Mouse (Mus musculus) gastrocnemius, adult 8-10 months (tissue): ENCODE data around the gene Gemin7. TPM values are rescaled to one million over a fixed set of nuclear protein-coding genes. Genes with fewer than 3 reads are reported as not detected.

ENCODE experiments used
- DNase-seq, 2 experiments: peaks; one replicate each; pipeline ENCODE4 v3.0.0; 2022; ENCODE audit warnings: low spot score in 2 of 2
- total RNA-seq, 4 experiments: library from RNA; stranded (reverse); gene quantifications; 2 replicates each; pipeline ENCODE4 v1.2.4; 2022

Gene Gemin7
- total RNA-seq, 4 experiments from 2014 or later = 78.5 to 108 (median 99.3) TPM

DNA sequence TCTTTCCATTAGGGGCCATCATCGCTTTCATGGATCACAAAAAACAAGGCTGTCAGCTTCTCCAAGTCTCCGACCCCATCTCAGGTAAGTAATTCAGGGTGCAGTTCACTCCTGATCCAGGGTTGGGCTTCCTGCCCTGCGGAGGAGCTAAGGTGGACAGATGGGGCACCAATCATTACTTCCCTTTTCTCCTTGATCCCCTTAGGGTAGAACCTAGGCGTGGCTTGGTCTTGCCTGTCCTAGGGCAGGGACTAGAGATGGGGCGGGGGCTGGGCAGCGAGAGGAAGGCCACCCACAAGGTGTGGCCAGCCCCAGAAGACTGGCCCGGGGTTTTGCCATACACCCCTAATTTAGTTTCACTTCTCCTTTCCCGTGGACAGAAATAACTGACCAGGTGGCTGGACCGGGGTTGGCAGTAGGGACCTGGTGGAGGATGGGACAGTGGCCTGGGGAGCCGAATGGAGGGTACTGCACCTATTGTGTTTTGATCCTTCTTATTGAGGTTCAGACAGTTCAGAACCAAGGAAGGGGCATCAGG, 551 bp upstream of the Gemin7 start:
- DNase-seq = no peak

DNA sequence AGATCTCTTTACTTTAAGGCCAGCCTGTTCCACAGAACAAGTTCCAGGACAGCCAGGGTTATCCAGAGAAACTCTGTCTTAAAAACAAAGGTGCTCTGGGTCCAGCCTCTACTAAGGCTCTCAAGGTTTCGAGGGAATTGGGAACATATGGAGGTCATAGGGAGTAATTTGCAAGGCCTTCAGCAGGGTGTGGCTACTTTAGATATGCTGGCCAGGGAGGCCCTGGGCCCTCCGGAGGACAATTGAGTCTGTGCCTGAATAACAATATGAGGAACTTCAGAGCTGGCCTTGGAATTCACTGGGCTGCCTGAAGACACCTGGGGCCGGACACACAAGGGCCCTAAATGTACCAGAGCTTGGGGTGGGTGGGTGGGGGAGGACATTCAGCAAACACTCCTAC, 1.8 kb downstream of the Gemin7 start:
- DNase-seq = no peak

DNA sequence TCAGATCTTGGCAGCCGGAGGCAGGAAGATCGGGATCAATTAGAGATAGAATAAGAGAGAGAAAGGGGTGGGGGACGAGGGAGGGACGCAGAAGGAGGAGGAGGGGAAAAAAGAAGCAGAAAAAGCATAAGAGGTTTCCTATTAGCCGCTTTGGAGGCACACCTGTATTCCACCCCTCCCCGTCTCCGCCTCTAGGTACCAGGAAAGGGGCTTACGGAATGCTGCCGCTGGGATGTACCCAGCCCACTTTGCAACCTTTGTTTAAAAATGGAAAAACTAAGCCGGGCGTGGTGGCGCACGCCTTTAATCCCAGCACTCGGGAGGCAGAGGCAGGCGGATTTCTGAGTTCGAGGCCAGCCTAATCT, 3.6 kb downstream of the Gemin7 start:
- DNase-seq = no peak

DNA sequence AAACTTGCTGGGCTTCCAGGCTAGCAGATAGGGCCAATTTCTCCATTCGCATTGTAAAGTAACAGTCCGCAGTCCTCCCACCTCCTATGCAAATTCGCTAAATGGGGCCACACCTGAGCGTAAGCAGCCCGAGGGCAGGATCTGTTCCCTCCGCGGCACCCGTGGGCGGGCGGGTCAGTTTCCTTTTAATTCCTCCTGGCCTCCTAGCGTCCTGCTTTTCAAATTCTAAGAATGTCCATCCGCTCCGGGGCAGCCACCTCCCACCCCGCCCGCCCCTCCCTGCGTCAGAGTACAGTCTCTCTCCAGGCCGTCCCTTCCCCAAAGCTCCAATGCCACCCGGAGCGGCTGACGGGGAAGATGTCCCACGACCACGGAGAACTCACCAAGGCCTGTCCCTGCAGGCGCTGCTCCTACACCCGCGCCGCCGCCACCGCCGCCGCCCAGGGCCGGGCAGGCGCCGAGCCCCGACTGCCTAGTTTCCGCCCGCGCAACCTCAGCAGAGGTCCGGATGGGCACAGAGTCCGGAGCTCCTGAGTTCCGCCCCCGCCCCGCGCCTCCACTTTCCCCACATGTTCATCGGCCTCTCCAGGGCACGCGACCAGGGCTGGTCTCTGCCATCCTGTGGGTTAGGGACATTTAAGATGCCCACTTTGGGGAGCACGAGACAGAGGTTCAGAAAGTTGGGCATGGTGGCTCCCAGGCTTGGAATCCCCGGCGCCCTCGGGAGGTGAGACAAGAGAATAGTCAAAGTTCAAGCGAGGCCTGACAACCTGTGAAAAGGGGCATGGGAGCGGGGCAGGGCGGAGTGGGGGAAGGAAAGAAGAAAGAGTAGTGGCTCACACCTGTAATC, 4.2 kb downstream of the Gemin7 start:
- peak; percentile 64 to 70 for DNase-seq

DNA sequence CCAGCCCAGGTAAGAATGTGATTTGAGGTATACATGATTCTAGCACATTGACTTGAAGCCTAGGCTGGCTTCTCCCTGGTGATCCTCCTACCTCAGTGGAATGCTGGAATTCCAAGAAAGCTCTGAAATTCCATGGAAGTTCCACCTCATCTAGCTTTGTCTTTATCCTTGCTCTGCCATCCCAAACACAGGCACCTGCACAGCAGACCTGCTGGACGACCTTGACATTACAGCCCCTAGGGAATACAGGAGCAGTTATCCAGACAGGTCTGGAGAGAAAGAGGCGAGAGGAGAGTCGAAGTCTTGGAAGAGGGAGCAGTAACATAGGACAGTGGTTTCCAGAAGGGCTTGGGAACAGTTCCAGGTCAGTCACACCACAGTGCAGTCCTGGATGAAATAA, 7.7 kb downstream of the Gemin7 start:
- DNase-seq = no peak

DNA sequence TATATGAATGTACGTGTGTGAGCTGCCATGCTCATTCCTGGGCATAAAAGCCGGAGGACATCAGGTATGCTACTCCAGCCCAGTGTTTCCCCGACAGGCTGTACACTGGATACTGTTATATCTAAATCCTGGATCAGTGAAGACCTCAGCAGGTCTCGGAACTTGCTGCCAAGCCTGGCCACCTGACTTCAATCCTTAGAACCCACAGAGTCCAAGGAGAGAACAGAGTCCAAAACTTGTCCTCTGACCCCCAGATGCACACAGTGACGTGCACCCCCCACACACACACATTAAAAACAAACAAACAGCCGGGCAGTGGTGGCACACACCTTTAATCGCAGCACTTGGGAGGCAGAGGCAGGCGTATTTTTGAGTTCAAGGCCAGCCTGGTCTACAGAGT, 10.0 kb downstream of the Gemin7 start:
- DNase-seq = no peak

DNA sequence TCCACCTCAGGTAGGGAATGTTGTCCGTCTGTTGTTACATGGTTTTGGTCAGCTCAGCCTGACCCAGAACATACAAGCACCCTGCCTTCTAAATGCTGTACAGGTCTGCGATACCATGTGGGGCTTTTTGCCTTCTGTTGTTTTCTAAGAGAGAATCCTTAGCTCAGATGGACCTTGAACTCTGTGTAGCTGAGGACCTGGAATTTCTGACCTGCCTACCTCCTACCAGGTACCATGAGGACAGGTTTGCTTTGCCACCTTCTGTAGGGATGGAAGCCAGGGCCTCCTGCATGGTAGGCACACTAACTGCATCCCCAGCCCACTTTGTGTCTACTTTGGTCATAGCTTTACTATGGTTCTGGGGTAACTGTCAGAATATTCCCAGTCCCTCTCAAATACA, 11.6 kb downstream of the Gemin7 start:
- DNase-seq = no peak

DNA sequence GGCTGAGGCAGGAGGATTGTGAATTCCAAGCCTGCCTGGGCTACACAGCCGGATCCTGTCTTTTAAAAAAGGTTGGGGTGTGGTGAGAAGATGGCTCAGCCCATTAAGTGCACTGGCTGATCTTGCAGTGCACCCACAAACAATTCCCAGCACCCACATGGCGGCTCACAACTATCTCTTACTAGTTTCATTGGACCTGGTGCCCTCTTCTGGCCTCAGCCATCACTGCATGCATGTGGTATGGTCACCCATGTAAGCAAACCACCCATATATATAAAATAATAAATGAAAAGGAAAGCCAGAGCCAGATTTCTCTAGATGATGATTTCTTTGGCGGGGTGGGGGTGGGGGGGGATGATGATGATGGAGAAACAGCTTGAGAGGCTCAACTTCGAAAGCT, 12.9 kb downstream of the Gemin7 start:
- no peak for DNase-seq

DNA sequence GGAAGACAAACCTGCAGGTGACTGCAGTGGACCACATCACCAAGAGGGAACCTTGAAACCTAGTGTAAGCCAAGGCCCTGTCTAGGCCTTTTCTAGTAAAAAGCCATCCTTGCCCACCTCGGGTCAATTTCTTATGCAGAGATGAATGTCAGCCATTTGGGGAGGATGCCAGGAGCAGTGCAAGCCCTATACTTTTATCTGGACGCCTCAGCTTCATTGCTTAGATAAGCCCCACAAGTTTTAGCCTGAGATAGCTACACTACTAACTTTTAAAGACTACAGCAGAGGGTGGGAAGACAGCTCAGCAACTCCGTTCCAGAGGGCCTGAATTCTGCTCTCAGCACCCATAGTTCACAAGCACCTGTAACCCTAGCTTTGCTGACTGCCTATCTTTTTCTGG, 13.5 kb downstream of the Gemin7 start:
- no peak for DNase-seq

DNA sequence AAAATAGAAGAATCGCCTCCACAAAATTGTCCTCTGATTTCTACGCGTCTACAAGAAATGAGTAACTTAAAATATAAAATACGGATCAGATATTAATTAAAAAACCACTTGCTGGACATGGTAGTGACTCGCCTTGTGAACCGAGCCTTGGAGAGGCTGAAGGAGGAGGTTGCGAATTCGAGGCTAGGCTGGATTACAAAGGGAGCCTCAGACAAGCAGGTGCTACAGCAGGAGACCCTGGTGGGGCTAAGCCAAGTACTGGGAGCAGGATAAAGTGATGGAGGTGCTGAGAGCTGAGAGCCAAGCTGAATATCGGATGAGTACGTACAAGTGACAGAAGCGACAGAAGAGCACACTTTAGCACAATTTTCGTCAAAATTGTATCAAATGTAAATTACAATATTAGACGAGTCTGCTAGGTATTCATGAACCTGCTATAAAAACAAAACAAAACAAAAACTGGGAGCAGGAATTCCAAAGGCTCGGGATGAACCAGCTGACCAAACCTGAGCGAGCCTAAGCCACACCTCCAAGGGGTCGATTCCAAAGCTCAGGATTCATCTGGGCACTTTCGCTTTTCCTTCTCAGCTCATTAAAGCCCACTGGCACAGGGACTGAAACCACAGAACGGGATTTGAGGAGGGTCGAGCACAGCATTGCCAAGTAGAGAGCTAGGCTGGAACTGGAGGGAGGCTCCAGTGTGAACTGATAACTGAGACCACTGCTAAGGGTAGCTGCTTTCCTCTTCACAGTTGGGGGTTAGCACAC, 14.6 kb downstream of the Gemin7 start, which contains the start of gene Ppp1r37:
Gene Ppp1r37, minus strand, starts transcription at position 434 of the 768 bp plus-strand sequence.
- DNase-seq = no peak

DNA sequence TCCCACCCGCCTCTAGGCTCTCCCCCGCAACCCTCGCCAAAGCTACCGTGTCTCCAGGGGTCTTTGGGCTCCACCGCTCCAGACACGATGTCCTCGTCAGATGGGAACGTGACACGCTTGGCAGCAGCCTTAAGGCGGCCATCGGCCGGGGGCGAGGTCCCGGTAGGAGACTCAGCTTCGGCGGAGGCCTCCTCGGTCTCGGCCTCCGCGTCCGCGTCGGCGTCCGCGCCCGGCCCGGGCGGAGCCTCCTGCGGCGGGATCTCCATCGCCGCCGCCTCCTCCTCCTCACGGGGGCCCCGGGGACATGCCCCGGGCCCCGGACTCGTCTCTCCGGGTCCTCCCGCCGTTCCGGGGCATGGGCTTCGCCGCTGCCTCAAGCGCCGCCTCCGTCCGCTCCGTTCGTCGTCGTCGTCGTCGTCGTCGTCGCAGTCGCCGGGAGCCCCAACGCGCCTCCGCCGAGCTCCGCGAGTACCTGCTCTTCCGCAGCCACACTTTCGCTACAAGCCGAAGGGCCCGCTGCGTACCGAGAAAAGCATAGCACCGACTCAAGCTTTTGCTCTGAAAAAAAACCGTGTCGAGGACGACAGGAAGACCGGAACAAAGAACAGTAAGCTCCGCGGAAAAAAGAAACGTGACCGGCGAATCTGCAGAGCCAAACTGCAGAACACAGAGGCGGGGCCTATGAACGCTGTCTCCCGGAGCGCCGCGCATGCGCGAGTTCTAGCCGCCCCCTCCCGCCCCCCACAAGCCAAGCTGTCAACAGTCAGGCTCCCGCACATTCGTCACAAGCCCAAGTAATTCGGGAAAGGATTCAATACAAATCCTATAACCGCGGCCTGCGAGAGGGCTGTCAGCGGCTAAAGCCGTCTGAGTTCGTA, 15.4 kb downstream of the Gemin7 start:
- peak; percentile 72 to 82 for DNase-seq

DNA sequence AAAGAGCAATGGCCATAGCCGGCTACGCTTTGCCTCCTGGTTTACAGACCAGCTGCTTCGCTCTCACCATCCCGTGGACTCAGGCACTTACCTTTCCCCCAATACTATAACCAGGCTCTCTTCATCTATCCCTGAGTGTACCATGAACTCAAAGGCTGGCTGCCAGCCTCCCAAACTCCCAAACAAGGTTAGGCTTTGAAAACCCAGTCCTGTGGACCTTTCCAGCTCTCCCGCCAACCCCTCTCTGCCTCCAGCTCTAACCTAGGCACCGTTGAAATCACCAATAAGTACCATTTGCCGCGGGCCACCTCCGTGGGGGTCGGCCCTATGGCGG, 16.0 kb downstream of the Gemin7 start:
- no peak for DNase-seq

DNA sequence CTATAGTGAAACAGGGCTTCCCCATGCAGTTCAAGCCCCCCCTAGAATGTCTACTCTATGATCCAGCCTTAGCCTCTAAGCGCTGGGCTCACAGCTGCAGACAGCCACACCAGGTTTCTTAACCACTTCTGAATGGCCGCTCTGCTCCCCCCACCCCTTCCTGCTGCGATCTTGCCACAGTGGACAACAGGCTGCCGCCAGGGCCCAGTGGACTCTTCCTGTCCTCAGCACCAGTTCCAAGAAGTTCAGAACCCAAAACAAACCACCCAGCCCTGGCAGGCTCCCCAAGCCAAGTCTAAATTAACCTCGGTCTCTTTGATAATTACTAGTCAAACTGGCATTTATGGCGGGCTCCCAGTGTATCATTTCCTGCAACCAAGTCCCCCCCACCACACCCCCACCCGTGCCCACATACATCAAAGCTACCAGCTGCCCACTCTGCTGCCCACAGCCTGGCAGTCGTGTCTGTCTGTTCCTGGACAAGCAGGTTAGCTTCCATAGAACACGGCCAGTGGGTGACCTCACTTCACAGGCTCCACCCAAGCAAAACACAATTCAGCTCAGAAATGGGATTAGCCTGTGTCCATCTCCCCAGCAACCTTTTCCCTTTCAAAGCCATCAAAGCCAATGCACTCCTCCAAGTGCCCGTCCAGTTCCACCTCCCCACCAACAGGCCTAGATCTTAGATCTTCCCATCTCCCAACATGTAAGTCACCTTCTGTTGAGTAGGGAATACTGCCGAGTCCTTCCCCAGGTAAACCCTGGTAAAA, 16.7 kb downstream of the Gemin7 start:
- no peak for DNase-seq

DNA sequence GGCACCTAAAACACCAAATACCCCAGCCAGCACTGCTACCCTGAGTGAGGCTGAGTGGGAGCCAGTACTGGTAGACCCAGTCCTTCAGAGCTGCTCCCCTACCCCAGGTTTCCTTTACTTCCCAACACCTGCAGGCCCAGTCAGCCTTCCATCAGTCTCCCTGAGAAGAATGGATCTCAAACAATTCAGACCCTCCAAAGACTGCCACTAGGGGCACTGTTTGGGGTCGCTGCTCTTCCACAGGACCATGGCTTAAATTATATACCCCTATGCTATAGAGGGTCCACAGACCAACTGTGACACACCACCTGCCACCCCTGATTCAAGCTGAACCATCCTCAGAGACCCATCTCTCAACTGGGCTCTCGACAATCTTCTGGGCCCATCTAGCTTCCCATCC, 18.4 kb downstream of the Gemin7 start:
- DNase-seq = no peak

DNA sequence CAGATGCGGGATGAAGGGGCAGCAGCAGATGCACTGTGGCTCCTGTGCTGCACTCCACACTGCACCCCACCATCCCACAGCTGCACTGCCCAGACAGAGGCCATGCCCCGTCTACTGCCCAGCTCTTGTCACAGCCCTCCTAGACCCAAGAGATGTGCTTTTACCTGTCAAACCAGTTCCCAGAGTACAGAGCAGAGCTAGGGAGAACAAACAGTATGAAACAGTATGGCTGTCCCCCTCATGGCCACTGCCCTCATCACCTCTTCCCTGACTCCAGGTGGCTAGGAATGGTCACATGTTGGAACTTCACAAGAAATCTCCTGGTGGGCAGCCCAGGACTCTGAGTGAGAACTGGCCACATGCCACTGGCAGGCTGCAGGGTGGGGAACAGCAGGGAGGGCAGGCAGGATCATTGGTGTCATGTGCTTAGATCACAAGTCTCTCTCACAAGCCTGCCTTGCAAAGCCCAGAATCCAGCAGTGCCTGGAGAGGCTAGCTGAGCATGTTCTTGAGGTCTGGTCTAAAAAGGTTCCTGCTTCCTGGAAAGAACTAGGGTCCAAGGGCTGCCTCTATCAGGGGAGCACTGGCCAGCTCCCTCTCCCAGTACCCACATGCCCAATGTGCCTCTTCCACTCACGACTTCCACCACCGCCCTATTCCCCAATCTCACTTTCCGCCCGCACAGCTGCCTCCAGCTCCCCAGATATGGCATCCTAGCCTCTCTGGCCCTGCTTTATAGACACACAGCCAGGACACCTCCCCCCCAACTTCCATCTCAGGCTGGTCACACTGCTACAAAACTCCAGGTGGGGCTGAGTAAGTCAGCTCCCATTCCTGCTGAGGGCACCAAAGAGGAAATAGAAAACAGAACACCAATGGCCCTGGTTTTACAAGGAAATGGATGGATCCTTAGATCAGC, 19.2 kb downstream of the Gemin7 start:
- DNase-seq = peak in 1 of 2 experiments; percentile 5

DNA sequence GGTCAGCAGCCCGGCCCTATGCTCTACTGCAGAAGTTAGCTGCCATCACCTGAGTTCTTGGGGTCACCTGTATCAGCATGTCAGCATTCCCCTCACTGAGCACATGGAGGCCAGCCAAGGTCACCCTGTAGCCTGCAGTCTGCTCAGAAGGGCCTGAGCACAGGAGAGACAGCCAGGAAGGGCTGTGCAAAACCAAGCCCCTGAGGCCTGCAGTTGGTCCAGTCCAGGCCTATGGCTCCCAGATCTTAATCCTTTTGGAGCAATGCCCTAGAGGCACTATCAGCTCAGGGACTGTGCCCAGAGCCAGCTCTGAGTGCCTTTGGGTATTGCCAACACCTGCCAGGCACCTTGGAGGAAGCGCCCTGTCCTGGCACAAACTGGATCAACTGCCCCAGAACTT, 20.3 kb downstream of the Gemin7 start:
- DNase-seq = peak; percentile 5 to 40

DNA sequence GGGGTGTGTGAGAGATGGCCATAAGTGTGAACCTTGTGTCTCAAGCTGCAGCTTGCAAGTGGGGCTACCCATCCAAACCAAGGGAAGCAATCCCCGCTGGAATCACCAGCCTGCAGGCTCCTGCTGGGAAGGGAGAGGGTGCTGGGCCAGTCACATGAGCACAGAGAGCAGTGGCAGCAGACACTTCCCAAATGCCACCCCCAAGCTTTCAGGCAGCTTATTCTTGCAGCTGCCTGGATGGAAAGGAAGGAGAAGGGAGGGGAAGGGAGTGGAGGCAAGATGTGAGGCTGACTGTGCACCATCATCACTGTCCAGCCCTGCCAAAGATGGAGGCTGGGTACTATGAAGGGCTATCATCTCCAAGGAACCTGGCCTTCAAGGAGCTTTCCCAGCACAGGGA, 23.2 kb downstream of the Gemin7 start:
- no peak for DNase-seq

DNA sequence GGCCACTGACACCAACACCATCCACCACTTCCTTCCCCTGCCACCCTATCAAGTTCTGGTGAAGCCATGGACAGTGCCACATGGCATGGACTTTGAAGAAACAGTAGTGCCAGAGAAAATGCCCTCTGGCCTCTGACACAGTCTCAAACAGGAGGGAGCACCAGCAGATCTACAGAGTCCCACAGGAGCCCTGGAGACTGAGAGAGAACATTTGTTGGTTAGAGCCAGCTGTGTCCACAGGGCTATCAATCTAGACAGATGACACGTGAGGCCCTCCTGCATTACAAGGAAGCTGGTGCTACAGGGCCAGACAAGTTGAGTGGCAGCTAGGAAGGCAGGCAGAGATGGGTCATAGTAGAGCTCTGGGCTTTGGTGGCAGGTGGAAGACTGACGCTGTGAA, 25.0 kb downstream of the Gemin7 start:
- no peak for DNase-seq

DNA sequence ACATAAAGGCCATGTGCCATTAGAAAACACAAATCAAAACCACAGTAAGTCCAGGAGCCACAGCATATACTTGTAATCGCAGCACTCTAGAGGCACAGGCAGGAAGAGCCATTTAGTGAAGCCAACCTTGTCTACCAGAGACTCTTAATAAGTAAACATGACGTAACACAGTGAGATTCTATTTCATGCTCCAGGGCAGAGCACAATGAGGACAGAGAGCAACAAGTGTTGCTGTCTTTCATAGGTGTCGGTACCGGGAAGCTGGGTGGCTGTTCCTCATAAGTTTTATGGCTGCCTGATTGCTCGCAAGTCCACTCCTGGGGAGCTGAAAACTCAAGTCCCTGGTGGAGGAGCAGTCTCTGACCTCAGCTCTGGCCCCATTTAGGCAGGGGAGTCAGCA, 25.8 kb downstream of the Gemin7 start:
- DNase-seq = no peak

DNA sequence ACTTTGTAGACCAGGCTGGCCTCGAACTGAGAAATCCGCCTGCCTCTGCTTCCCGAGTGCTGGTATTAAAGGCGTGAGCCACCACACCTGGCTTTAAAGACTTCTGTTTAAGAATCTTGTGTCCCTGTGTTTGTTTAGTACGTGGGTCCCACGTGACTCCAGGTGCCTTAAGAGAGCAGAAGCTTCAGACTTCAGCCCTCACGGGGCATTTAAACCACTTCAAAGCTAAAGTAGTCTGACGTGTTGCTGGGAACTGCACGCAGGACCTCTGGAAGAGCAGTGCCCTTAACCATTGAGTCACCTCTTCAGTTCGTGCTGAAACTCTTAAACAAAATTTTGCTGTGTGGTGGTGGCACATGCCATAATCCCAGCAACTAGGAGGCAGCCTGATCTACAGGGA, 28.0 kb downstream of the Gemin7 start:
- DNase-seq = no peak
